In genomic region chr11:73159957-73160810, GRCm38 (mm10) we compare ENCODE assay signal across 8 mouse cellular contexts. TPM values are rescaled to one million over a fixed set of nuclear protein-coding genes. Genes with fewer than 3 reads are reported as not detected.
A peak's percentile ranks its signal among the peaks of the same experiment; 100 is the strongest.
DNase-seq lines count a peak whose midpoint lies in the region; ATAC-seq and TF ChIP-seq lines count a peak whose summit lies in the region.

Gene P2rx5 (plus strand): TSS chr11:73160421.

- H3K4me2 ChIP-seq in liver, embryonic 13.5 days = peak within 1 kb of the TSS; percentile 62
- H3K4me2 ChIP-seq in neural tube, embryonic 12.5 days (replicated peaks) = peak within 1 kb of the TSS; percentile 75

- H3K9ac ChIP-seq in heart, adult 2 months (ENCODE audit: low read depth, low read length) = peak within 1 kb of the TSS; percentile 85
- H3K9ac ChIP-seq in liver, embryonic 13.5 days = 0 out of 2 replicates have a peak within 1 kb of the TSS, but pooled peaks have one; percentile 15
- H3K9ac ChIP-seq in neural tube, embryonic 12.5 days = peak within 1 kb of the TSS; percentile 45

- no peaks in the 10 kb centered on the region for H3K9me3 ChIP-seq in liver, embryonic 13.5 days (replicated peaks)
- H3K9me3 ChIP-seq in neural tube, embryonic 12.5 days = no peaks in the 10 kb centered on the region

- no peaks in the 10 kb centered on the region for H3K4me1 ChIP-seq in heart, adult 2 months (ENCODE audit: control insufficient read depth, insufficient read depth, low read length)
- peaks cover 13% of the 10 kb centered on the region; the same call in 1 of the 2 replicates for H3K4me1 ChIP-seq in liver, embryonic 13.5 days (replicated peaks)
- 0 out of 2 replicates have a peak, but pooled peaks cover 4% of the 10 kb centered on the region for H3K4me1 ChIP-seq in neural tube, embryonic 12.5 days

- 0 out of 2 replicates have a peak, but pooled peaks have one; percentile 37 for TF ChIP-seq POLR2A in heart, adult 2 months (IDR thresholded peaks at IDR 0.05; ENCODE audit: insufficient read depth, low read depth, low read length)

- peak within 1 kb of the TSS; percentile 92 for H3K27ac ChIP-seq in heart, adult 2 months
- peak within 1 kb of the TSS; percentile 92 for H3K27ac ChIP-seq in gastrocnemius, adult 2 months
- H3K27ac ChIP-seq in liver, embryonic 13.5 days = no peak within 1 kb of the TSS
- H3K27ac ChIP-seq in neural tube, embryonic 12.5 days = no peak within 1 kb of the TSS

- peak; percentile 59 for ATAC-seq in liver, embryonic 13.5 days (ENCODE audit: low read depth)
- ATAC-seq in neural tube, embryonic 12.5 days (ENCODE audit: low FRiP score, low read depth) = 0 out of 2 replicates have a peak, but pooled peaks have one; percentile 48

- peak; percentile 62 to 65 for DNase-seq in heart, adult 2 months
- no peak for DNase-seq in heart, adult 11 months
- DNase-seq in adrenal gland, postnatal 25 days = peak; percentile 70
- DNase-seq in gastrocnemius, adult 2 months = peak; percentile 84
- peak; percentile 40 for DNase-seq in induced T-regulatory cell, adult 2 months (ENCODE audit: low read depth)
- no peak for DNase-seq in liver, embryonic 13.5 days
- no peak for DNase-seq in spleen, postnatal 14 days (ENCODE audit: low spot score in 2 of 2)

- H3K36me3 ChIP-seq in heart, adult 2 months (ENCODE audit: control insufficient read depth, insufficient read depth, low read length) = no peaks in the 10 kb centered on the region
- no peaks in the 10 kb centered on the region for H3K36me3 ChIP-seq in liver, embryonic 13.5 days
- no peaks in the 10 kb centered on the region for H3K36me3 ChIP-seq in neural tube, embryonic 12.5 days

- no peak for TF ChIP-seq CTCF in heart, adult 2 months (IDR thresholded peaks at IDR 0.05)
- no peak for TF ChIP-seq CTCF in gastrocnemius, adult 2 months (IDR thresholded peaks at IDR 0.05)

- no peaks in the 10 kb centered on the region for H3K79me2 ChIP-seq in heart, adult 2 months (replicated peaks; ENCODE audit: control insufficient read depth, insufficient read depth, low read length)

- H3K4me3 ChIP-seq in heart, adult 2 months = peak within 1 kb of the TSS; percentile 55
- peak within 1 kb of the TSS; percentile 82 for H3K4me3 ChIP-seq in gastrocnemius, adult 2 months
- peak within 1 kb of the TSS; percentile 44 for H3K4me3 ChIP-seq in liver, embryonic 13.5 days (replicated peaks)
- H3K4me3 ChIP-seq in neural tube, embryonic 12.5 days = peak within 1 kb of the TSS; percentile 36

- TF ChIP-seq EP300 in heart, adult 2 months (IDR thresholded peaks at IDR 0.05; ENCODE audit: insufficient read depth, low read depth, low read length) = no peak

- H3K27me3 ChIP-seq in heart, adult 2 months (ENCODE audit: control insufficient read depth, insufficient read depth, low read length) = no peaks in the 10 kb centered on the region
- H3K27me3 ChIP-seq in liver, embryonic 13.5 days = peaks cover 58% of the 10 kb centered on the region
- peaks cover 23% of the 10 kb centered on the region for H3K27me3 ChIP-seq in neural tube, embryonic 12.5 days (replicated peaks)

- 4% methylated on average over 49 of the region's 49 CpGs for WGBS in heart, adult 2 months
- 4% methylated on average over 49 of the region's 49 CpGs for WGBS in liver, embryonic 13.5 days (ENCODE audit: insufficient replicate concordance)
- 2% methylated on average over 49 of the region's 49 CpGs for WGBS in neural tube, embryonic 12.5 days

- intact Hi-C loops in heart, adult 2 months (cut with DNase I) = no loop called here
- intact Hi-C loops in gastrocnemius, adult 2 months (cut with DNase I) = loop anchor here (1.0 kb wide), 2 partner anchors 14 to 22 kb away; partner anchors contain the start of gene Haspin

RNA-seq across cellular contexts. Expression of gene P2rx5, which starts in this region (rescaled TPM):
- 10 to 100 TPM; 13.1 to 14.6 TPM for total RNA-seq in heart, adult 2 months (2021)
- polyA plus RNA-seq in heart, adult 2 months (2012; rRNA removed) = 11.3 and 19.5 TPM in 2 replicates
- 5.8 and 7.8 TPM in 2 replicates for total RNA-seq in adrenal gland, postnatal 25 days (2021)
- 10 to 100 TPM in 1 of 2 experiments, 1 to 10 TPM in 1; 7.0 to 12.9 TPM for total RNA-seq in gastrocnemius, adult 2 months (2021)
- polyA plus RNA-seq in liver, embryonic 13.5 days (2015; fragmentation: Nextera tagmentation; extraction: Ambion mirVana) = 0.19 and 0.20 TPM in 2 replicates
- polyA plus RNA-seq in neural tube, embryonic 12.5 days (2016; fragmentation: Nextera tagmentation; extraction: Ambion mirVana) = 0.22 and 0.30 TPM in 2 replicates

Comparison
In these comparisons a context has a peak if more than half of its experiments do, and no peak if none do; other contexts are left out.
1. DNase-seq: peak in heart, adult 2 months (2 of 2), adrenal gland, postnatal 25 days (single experiment), gastrocnemius, adult 2 months (single experiment) and induced T-regulatory cell, adult 2 months (single experiment); none in heart, adult 11 months (single experiment), liver, embryonic 13.5 days (single experiment) and spleen, postnatal 14 days (0 of 2).
2. Peak in ATAC-seq, H3K4me3 ChIP-seq, H3K9ac ChIP-seq and H3K4me2 ChIP-seq in liver, embryonic 13.5 days; RNA of the gene not detected or under 1 TPM.
3. Peak in ATAC-seq, H3K4me3 ChIP-seq, H3K9ac ChIP-seq and H3K4me2 ChIP-seq in neural tube, embryonic 12.5 days; RNA of the gene not detected or under 1 TPM.
4. H3K27ac ChIP-seq: peak in heart, adult 2 months (single experiment) and gastrocnemius, adult 2 months (single experiment); none in liver, embryonic 13.5 days (single experiment) and neural tube, embryonic 12.5 days (single experiment).
5. H3K9ac ChIP-seq: peak in every context shown above with its lines; median percentile 85 in heart, adult 2 months; 45 in neural tube, embryonic 12.5 days; 15 in liver, embryonic 13.5 days.
6. Peak in every context shown above with its lines, with median percentiles within 50 percentile points of each other: H3K4me3 ChIP-seq.